Comparison of ENCODE assay signal across 8 mouse cellular contexts in the genomic region with DNA sequence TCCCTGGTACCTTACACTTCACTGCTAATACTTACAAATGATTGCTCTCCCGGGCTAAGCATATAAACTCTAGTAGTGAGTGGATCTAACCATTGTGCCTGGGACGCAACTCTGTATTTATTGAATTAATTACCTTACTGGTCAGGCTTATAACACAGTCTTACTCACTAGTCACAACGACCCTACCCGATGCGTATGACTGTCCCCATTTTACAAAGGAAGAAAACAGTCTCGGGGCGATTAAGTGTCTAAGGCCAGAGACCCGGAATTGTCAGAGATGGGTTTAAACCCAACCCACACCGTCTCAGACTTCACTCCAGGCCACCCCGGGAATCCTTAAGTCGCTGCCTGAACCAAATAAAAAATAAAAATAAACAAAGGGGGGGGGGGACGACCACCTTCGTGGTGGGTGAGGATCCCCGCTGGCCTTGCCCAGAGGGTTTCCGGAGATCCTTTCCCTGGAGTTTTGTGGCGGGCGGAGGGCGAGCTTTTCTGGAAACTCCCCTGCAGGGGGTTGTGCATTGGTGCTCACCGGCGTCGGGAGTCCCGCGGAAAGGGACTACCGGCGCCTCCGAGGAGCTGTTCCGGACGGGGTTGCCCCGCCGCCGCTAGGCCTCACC. TPM values are rescaled to one million over a fixed set of nuclear protein-coding genes. Genes with fewer than 3 reads are reported as not detected.
DNase-seq lines count a peak whose midpoint lies in the region; ATAC-seq and TF ChIP-seq lines count a peak whose summit lies in the region.

No protein-coding gene starts in this region.

- peak overlapping the region; percentile 96 for H3K27ac ChIP-seq in heart, embryonic 12.5 days (ENCODE audit: poor library complexity, severe bottlenecking)
- H3K27ac ChIP-seq in embryonic fibroblast, embryonic 13.5 days (ENCODE audit: insufficient read depth, low read length), result peak overlapping the region; percentile 97
- peak overlapping the region; percentile 100 for H3K27ac ChIP-seq in limb, embryonic 14.5 days (replicated peaks; ENCODE audit: low read depth, low read length)

- H3K4me3 ChIP-seq in heart, embryonic 12.5 days, result peak overlapping the region; percentile 92
- H3K4me3 ChIP-seq in embryonic fibroblast, embryonic 13.5 days (ENCODE audit: insufficient read depth, low read length), result peak overlapping the region; percentile 67
- H3K4me3 ChIP-seq in limb, embryonic 14.5 days (replicated peaks; ENCODE audit: low read length), result peak overlapping the region; percentile 88

- TF ChIP-seq CTCF in embryonic fibroblast, embryonic 13.5 days (IDR thresholded peaks at IDR 0.05; ENCODE audit: borderline replicate concordance, insufficient read depth, low read length), result no peak

- intact Hi-C loops in heart, postnatal 25 days (cut with DNase I), result no loop called here

- ATAC-seq in heart, embryonic 12.5 days (ENCODE audit: insufficient number of reproducible peaks, low FRiP score), result peak; percentile 69
- peak; percentile 68 for ATAC-seq in CD4-positive, CD25-positive, alpha-beta regulatory T cell, adult 4 months
- peak; percentile 53 for ATAC-seq in limb, embryonic 14.5 days (ENCODE audit: low FRiP score, low read depth)

- no peaks in the 10 kb centered on the region for H3K9me3 ChIP-seq in heart, embryonic 12.5 days (replicated peaks)
- H3K9me3 ChIP-seq in limb, embryonic 14.5 days (ENCODE audit: control insufficient read depth, low read length), result no peaks in the 10 kb centered on the region

- H3K27me3 ChIP-seq in heart, embryonic 12.5 days (replicated peaks), result no peaks in the 10 kb centered on the region
- no peaks in the 10 kb centered on the region for H3K27me3 ChIP-seq in limb, embryonic 14.5 days (ENCODE audit: control insufficient read depth, insufficient read depth, low read length)

- peaks cover 28% of the 10 kb centered on the region for H3K36me3 ChIP-seq in heart, embryonic 12.5 days
- peaks cover 30% of the 10 kb centered on the region for H3K36me3 ChIP-seq in limb, embryonic 14.5 days (ENCODE audit: control insufficient read depth, insufficient read depth, low read length)

- peak overlapping the region; percentile 98 for H3K9ac ChIP-seq in heart, embryonic 12.5 days
- H3K9ac ChIP-seq in limb, embryonic 14.5 days (ENCODE audit: low read depth, low read length, severe bottlenecking), result peak overlapping the region; percentile 100

- WGBS in heart, embryonic 12.5 days, result under 1% methylated on average over 31 of the region's 31 CpGs
- 1% methylated on average over 31 of the region's 31 CpGs for WGBS in limb, embryonic 14.5 days

- TF ChIP-seq POLR2A in embryonic fibroblast, embryonic 13.5 days (IDR thresholded peaks at IDR 0.05; ENCODE audit: low read depth, low read length), result no peak
- TF ChIP-seq POLR2A in limb, embryonic 14.5 days (IDR thresholded peaks at IDR 0.05; ENCODE audit: borderline replicate concordance, extremely low read depth, insufficient read depth, insufficient read length), result no peak

- no peak for DNase-seq in heart, postnatal 25 days (ENCODE audit: low spot score)
- peak; percentile 6 for DNase-seq in limb, embryonic 14.5 days (ENCODE audit: low spot score)
- DNase-seq in retina, postnatal 1 day, result peak; percentile 45
- no peak for DNase-seq in layer of hippocampus, adult 18-20 months (ENCODE audit: low spot score in 2 of 2)
- DNase-seq in kidney, postnatal 14 days, result no peak

- H3K4me1 ChIP-seq in heart, embryonic 12.5 days (replicated peaks), result peaks cover 15% of the 10 kb centered on the region
- H3K4me1 ChIP-seq in embryonic fibroblast, embryonic 13.5 days (ENCODE audit: control insufficient read depth, insufficient read depth, low read length), result peaks cover 5% of the 10 kb centered on the region; the same call in 1 of the 2 replicates
- peaks cover 23% of the 10 kb centered on the region for H3K4me1 ChIP-seq in limb, embryonic 14.5 days (ENCODE audit: control insufficient read depth, insufficient read depth, low read length)

- peak overlapping the region; percentile 77 for H3K4me2 ChIP-seq in heart, embryonic 12.5 days
- peak overlapping the region; percentile 72 for H3K4me2 ChIP-seq in limb, embryonic 14.5 days (replicated peaks; ENCODE audit: low read depth, low read length, severe bottlenecking)

RNA-seq across cellular contexts. Expression of a gene that starts 1.1 kb away (rescaled TPM):
- 178 and 181 TPM in 2 replicates for polyA plus RNA-seq in heart, embryonic 12.5 days (2016; fragmentation: Nextera tagmentation; extraction: Ambion mirVana)
- total RNA-seq in heart, postnatal 25 days (2021), result 10 to 100 TPM; 46.0 to 51.8 TPM
- 100 to 1,000 TPM; 179 to 201 TPM for polyA plus RNA-seq in CD4-positive, CD25-positive, alpha-beta regulatory T cell, adult 4 months (2017; shearing (Covaris generic))
- 137 and 154 TPM in 2 replicates for polyA plus RNA-seq in embryonic fibroblast, embryonic 13.5 days (2011; ENCODE audit: insufficient read length, low read depth, missing spikeins)
- polyA plus RNA-seq in limb, embryonic 14.5 days (2012; rRNA removed), result 106 and 180 TPM in 2 replicates
- 154 and 166 TPM in 2 replicates for polyA plus RNA-seq in limb, embryonic 14.5 days (2014; fragmentation: Nextera tagmentation; extraction: Ambion mirVana)
- 10 to 100 TPM; 54.5 to 55.7 TPM for total RNA-seq in layer of hippocampus, adult 18-20 months (2021)

RNA-seq across cellular contexts. Expression of a gene that starts 14.1 kb away (rescaled TPM):
- polyA plus RNA-seq in heart, embryonic 12.5 days (2016; fragmentation: Nextera tagmentation; extraction: Ambion mirVana), result 1.6 TPM in 2 replicates
- 10 to 100 TPM; 32.6 to 39.1 TPM for total RNA-seq in heart, postnatal 25 days (2021)
- polyA plus RNA-seq in CD4-positive, CD25-positive, alpha-beta regulatory T cell, adult 4 months (2017; shearing (Covaris generic)), result 1 to 10 TPM; 1.4 to 2.1 TPM
- polyA plus RNA-seq in embryonic fibroblast, embryonic 13.5 days (2011; ENCODE audit: insufficient read length, low read depth, missing spikeins), result 0.49 TPM in 1 of 2 replicates, not detected in the other
- 0.06 and 0.10 TPM in 2 replicates for polyA plus RNA-seq in limb, embryonic 14.5 days (2012; rRNA removed)
- 0.06 and 0.36 TPM in 2 replicates for polyA plus RNA-seq in limb, embryonic 14.5 days (2014; fragmentation: Nextera tagmentation; extraction: Ambion mirVana)
- total RNA-seq in layer of hippocampus, adult 18-20 months (2021), result 10 to 100 TPM; 22.1 to 24.5 TPM

RNA-seq across cellular contexts. Expression of a gene that starts 55.3 kb away (rescaled TPM):
- polyA plus RNA-seq in heart, embryonic 12.5 days (2016; fragmentation: Nextera tagmentation; extraction: Ambion mirVana), result not detected in 2 replicates
- not detected for total RNA-seq in heart, postnatal 25 days (2021)
- polyA plus RNA-seq in CD4-positive, CD25-positive, alpha-beta regulatory T cell, adult 4 months (2017; shearing (Covaris generic)), result not detected
- not detected in 2 replicates for polyA plus RNA-seq in embryonic fibroblast, embryonic 13.5 days (2011; ENCODE audit: insufficient read length, low read depth, missing spikeins)
- polyA plus RNA-seq in limb, embryonic 14.5 days (2012; rRNA removed), result 0.35 and 0.44 TPM in 2 replicates
- polyA plus RNA-seq in limb, embryonic 14.5 days (2014; fragmentation: Nextera tagmentation; extraction: Ambion mirVana), result 0.35 TPM in 1 of 2 replicates, not detected in the other
- not detected for total RNA-seq in layer of hippocampus, adult 18-20 months (2021)

Comparison
In these comparisons a context has a peak if more than half of its experiments do, and no peak if none do; other contexts are left out.
1. DNase-seq: peak in limb, embryonic 14.5 days (single experiment) and retina, postnatal 1 day (single experiment); none in heart, postnatal 25 days (single experiment), layer of hippocampus, adult 18-20 months (0 of 2) and kidney, postnatal 14 days (single experiment).
2. Peak in every context shown above with its lines, with median percentiles within 50 percentile points of each other: ATAC-seq, H3K27ac ChIP-seq and H3K4me3 ChIP-seq.